Mouse (Mus musculus) heart, embryonic 11.5 days (tissue): Measurements from ENCODE around the gene Pfkfb4. TPM values are rescaled to one million over a fixed set of nuclear protein-coding genes. Genes with fewer than 3 reads are reported as not detected.

Experiments used
- ATAC-seq: fragments of 200-750 bp; cut with Nextera tagmentation; replicated peaks from 2 replicates; pipeline ENCODE4 v1.8.0; 2017; ENCODE audit warnings: moderate library complexity; ENCODE audit not compliant: insufficient number of reproducible peaks, low FRiP score, low TSS enrichment
- H3K27ac ChIP-seq: fragments of 300-500 bp; sonication (generic); 2 replicates; pipeline ENCODE4 v1.5.1; 2014; ENCODE audit warnings: mild to moderate bottlenecking, low read depth, low read length
- H3K27me3 ChIP-seq: fragments of 300-500 bp; sonication (generic); 2 replicates; pipeline ENCODE4 v1.6.1; 2014; ENCODE audit warnings: mild to moderate bottlenecking, low read length, mixed read lengths; ENCODE audit not compliant: control insufficient read depth, insufficient read depth
- H3K36me3 ChIP-seq: fragments of 300-500 bp; sonication (generic); 2 replicates; pipeline ENCODE4 v1.6.1; 2014; ENCODE audit warnings: mild to moderate bottlenecking, low read length, moderate library complexity, mixed read lengths; ENCODE audit not compliant: control insufficient read depth, insufficient read depth
- H3K4me1 ChIP-seq: fragments of 300-500 bp; sonication (generic); 2 replicates; pipeline ENCODE4 v1.6.1; 2014; ENCODE audit warnings: low read length; ENCODE audit not compliant: control insufficient read depth, insufficient read depth
- H3K4me2 ChIP-seq: fragments of 300-500 bp; sonication (generic); 2 replicates; pipeline ENCODE4 v1.6.1; 2014; ENCODE audit warnings: mild to moderate bottlenecking, moderate library complexity
- H3K4me3 ChIP-seq: fragments of 300-500 bp; sonication (generic); 2 replicates; pipeline ENCODE4 v1.5.1; 2014; ENCODE audit warnings: low read depth, low read length
- H3K9ac ChIP-seq: fragments of 300-500 bp; sonication (generic); 2 replicates; pipeline ENCODE4 v1.6.1; 2014; ENCODE audit warnings: mild to moderate bottlenecking, low read depth, low read length, moderate library complexity
- H3K9me3 ChIP-seq: fragments of 300-500 bp; sonication (generic); replicated peaks from 2 replicates; pipeline ENCODE4 v1.6.1; 2016; ENCODE audit warnings: low read length; ENCODE audit not compliant: control insufficient read depth
- WGBS: fragments of 180-500 bp; shearing (Covaris S2); extraction: QIAGEN DNeasy Blood & Tissue Kit; methylation state at CpG from one replicate; pipeline ENCODE4 v1.1.7; 2014; ENCODE audit not compliant: insufficient replicate concordance; 5-methylcytosine and 5-hydroxymethylcytosine counted together
- polyA plus RNA-seq: library from polyadenylated mRNA; unstranded; fragments of >200 nt; fragmentation: Nextera tagmentation; extraction: Ambion mirVana; gene quantifications from 2 replicates; pipeline ENCODE4 v1.2.1, GENCODE M21; 2014

The Pfkfb4 gene
- polyA plus RNA-seq, 1 experiment from 2014 or later, result 4.5 TPM

DNA sequence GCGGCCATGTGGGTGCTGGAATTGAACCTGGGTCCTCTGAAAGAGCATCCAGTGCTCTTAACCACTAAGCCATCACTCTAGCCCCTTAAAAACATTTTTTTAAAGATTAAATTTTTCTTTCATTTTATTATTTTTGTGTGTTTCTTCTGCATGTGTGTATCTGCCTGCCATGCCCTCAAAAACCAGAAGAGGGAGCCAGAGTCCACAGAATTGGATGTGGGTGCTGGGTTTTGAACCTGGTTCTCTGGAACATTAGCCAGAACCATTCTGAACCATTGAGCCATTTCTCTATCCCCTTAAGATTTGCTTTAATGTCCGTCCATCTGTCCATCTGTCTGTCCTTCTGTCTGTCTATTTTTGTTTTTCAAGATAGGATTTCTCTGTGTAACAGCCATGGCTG is 11.6 kb downstream of the Pfkfb4 start:
- ATAC-seq, result no peak
- 67% methylated on average over 2 of the region's 2 CpGs for WGBS
- H3K36me3 ChIP-seq, result no peaks in the 10 kb centered on the region

DNA sequence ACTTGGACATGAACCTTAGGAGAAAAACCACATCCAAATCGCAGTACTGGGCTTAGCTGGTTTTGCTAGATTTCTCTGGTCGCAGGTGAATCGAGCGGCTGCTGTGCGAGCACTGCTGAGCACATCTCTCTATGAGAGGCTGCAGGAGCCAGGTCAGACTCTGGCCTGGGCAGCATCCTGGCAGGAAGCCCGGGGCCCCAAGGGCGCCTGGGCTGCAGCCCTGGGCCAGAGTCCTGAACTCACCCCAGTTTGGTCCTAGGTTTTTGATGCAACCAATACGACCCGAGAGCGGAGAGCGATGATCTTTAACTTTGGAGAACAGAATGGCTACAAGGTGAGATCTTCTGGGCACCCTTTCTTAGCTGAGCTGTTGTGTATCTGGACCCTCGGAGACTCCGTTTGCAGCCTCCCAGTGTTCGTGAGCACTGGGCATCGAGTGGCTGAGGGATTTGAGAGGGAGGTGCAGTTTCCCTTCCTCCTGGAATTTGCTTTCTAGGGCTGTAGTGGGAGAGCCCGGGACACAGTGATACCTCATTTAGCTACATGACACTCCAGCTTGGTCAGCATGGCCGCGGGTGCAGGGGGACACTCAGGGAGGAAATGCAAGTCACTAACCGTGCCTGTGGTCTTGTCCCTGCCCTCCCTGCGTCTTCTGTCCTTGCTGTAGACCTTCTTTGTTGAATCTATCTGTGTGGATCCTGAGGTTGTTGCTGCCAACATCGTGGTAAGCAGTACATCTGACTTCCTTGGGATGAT is 15.6 kb downstream of the Pfkfb4 start:
- Histone ChIP-seq H3K4me1 (peaks cover 24% of the 10 kb centered on the region), H3K27ac (no peak overlapping the region)
- WGBS, result 65% methylated on average over 21 of the region's 21 CpGs

More for the DNA sequence above, 11.6 kb downstream of the Pfkfb4 start:
- Histone ChIP-seq H3K27ac (no peak overlapping the region), H3K9ac (no peak overlapping the region), H3K9me3 (no peaks in the 10 kb centered on the region), H3K27me3 (no peaks in the 10 kb centered on the region), H3K4me1 (peaks cover 12% of the 10 kb centered on the region), H3K4me2 (no peak overlapping the region), H3K4me3 (no peak overlapping the region)

DNA sequence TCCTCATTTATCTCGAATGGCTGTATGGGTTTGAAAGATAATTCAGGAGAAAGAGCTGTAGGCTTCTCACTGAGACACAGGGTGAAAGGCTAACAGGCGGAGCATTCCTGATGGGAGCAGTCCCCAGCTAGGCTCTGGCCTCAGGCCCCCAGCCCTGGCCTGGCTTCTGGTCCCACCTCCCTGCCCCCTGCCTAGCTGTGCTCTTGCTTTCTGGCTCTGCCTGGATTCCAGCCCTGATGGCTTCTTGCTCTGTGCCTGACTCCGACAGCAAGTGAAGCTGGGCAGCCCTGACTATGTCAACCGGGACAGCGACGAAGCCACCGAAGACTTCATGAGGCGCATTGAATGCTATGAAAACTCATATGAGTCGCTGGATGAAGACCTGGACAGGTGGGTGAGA is 16.5 kb downstream of the Pfkfb4 start:
- Histone ChIP-seq H3K9ac (no peak overlapping the region), H3K36me3 (no peaks in the 10 kb centered on the region), H3K4me2 (no peak overlapping the region), H3K27me3 (no peaks in the 10 kb centered on the region), H3K4me3 (no peak overlapping the region), H3K4me1 (peaks cover 24% of the 10 kb centered on the region), H3K9me3 (no peaks in the 10 kb centered on the region), H3K27ac (no peak overlapping the region)
- WGBS, result 75% methylated on average over 9 of the region's 9 CpGs
- ATAC-seq, result no peak

More for the DNA sequence above, 15.6 kb downstream of the Pfkfb4 start:
- no peaks in the 10 kb centered on the region for H3K9me3 ChIP-seq
- H3K4me3 ChIP-seq, result no peak overlapping the region
- H3K27me3 ChIP-seq, result no peaks in the 10 kb centered on the region
- H3K9ac ChIP-seq, result no peak overlapping the region
- H3K36me3 ChIP-seq, result no peaks in the 10 kb centered on the region
- ATAC-seq, result no peak
- H3K4me2 ChIP-seq, result no peak overlapping the region

DNA sequence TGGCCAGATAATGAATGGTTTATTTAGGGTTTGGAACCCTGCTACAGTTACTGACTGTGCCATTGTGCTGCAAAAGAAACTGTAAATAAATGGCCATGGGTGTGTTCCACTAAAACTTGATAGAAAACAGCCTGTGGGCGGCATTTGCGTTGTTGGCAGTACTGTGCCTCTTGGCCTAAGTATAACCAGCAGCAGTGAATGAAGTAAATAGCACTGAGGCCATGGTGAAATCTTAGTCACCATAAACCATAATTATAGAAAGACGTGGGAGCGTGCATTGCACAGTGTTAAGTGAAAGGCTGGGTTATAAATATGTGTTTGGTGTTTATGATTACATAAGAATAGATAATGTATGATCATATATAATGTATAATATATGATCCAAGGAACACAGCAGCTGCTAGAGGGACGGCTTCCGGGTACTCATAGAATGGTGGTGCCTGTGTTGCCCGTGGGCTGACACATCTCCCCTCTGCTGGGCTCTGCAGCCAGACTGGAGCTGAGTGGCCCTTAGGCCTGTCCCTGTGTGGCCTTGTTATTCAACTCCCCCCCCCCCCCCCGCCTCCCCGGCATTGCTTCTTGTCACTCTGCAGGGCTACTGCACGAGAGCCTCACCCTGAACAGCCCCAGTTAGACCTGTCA is 17.5 kb downstream of the Pfkfb4 start:
- ATAC-seq, result 0 out of 2 replicates have a peak, but pooled peaks have one; percentile 5
- 64% methylated on average over 9 of the region's 10 CpGs for WGBS
- Histone ChIP-seq H3K4me2 (no peak overlapping the region), H3K36me3 (no peaks in the 10 kb centered on the region), H3K9ac (0 out of 2 replicates have a peak overlapping the region, but pooled peaks have one; percentile 16), H3K27ac (no peak overlapping the region), H3K9me3 (no peaks in the 10 kb centered on the region), H3K4me1 (peaks cover 24% of the 10 kb centered on the region), H3K27me3 (no peaks in the 10 kb centered on the region), H3K4me3 (no peak overlapping the region)

DNA sequence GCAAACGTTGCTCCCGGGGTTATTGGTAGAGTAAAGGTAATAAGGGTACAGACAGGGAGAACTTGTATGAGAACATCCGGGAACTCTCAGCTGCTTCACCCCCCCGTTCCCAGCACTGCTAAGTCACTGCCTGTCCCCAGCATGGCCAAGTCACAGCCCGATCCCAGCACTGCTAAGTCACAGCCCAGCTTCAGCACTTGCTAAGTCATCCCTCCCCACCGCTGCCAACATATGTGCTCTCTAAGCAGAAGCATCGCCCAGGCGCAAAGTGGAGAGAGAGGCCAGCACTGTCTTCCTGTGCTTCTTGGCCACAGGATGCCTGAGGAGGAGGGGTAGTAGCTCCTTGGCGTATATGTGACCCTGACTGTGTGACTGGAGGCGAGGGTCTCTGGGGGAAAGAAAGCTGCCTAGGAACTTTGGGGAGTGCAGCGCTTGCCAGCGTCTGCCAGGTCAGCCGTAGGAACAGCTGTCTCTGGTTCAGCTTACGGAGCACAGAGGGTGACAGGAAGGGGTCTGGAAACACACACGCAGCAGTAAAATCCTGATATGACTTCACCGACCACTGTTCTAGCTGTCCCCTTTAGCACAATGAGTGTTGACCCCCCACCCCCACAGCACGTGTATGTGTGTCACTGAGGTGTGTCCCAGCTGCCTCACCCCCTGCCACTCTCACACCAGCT is 18.2 kb downstream of the Pfkfb4 start:
- H3K4me3 ChIP-seq, result no peak overlapping the region
- H3K36me3 ChIP-seq, result no peaks in the 10 kb centered on the region
- 0 out of 2 replicates have a peak overlapping the region, but pooled peaks have one; percentile 10 for H3K27ac ChIP-seq
- H3K27me3 ChIP-seq, result no peaks in the 10 kb centered on the region
- peaks cover 24% of the 10 kb centered on the region for H3K4me1 ChIP-seq
- no peaks in the 10 kb centered on the region for H3K9me3 ChIP-seq
- H3K9ac ChIP-seq, result peak overlapping the region; percentile 46; the same call in 1 of the 2 replicates
- 36% methylated on average over 17 of the region's 17 CpGs for WGBS
- peak overlapping the region; percentile 40 for H3K4me2 ChIP-seq
- peak; percentile 37; the same call in 1 of the 2 replicates for ATAC-seq

DNA sequence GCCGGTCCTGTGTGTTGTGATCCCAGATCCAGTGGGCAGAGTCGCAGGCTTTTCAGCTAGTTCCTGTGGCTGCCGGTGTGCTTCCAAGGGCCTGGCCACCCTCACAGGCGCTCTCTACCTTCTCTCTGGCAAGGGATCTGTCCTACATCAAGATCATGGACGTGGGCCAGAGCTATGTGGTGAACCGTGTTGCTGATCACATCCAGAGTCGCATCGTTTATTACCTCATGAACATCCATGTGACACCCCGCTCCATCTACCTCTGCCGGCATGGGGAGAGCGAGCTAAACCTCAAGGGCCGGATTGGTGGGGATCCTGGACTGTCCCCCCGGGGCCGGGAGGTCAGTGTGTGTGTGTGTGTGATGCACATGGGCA is 18.7 kb downstream of the Pfkfb4 start:
- peak overlapping the region; percentile 46; the same call in 1 of the 2 replicates for H3K9ac ChIP-seq
- H3K4me1 ChIP-seq, result peaks cover 26% of the 10 kb centered on the region
- H3K36me3 ChIP-seq, result no peaks in the 10 kb centered on the region
- H3K4me2 ChIP-seq, result peak overlapping the region; percentile 40; the same call in 1 of the 2 replicates
- ATAC-seq, result no peak
- no peaks in the 10 kb centered on the region for H3K9me3 ChIP-seq
- no peak overlapping the region for H3K27ac ChIP-seq
- no peak overlapping the region for H3K4me3 ChIP-seq
- 69% methylated on average over 14 of the region's 14 CpGs for WGBS
- no peaks in the 10 kb centered on the region for H3K27me3 ChIP-seq

DNA sequence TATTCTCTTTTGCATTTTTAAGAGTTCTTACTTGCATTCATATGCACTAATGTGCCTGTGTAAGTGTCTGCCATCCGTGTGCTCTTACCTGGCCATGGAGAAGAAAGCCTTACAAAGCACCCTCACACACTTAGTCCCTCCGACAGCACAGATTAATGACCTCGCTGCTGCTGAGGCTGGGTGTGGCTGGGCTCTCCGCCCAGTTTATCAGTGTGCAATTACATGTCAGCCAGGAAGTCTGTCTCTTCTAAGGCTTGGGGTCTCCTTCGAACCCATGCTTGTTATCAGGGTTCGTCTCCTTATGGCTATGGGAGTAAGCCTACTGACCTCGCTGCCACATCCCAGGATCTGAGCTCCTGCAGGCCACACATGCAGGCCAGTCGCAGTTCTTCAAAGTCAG is 23.8 kb downstream of the Pfkfb4 start:
- ATAC-seq, result no peak
- Histone ChIP-seq H3K4me2 (no peak overlapping the region), H3K27me3 (no peaks in the 10 kb centered on the region), H3K4me1 (peaks cover 6% of the 10 kb centered on the region), H3K36me3 (no peaks in the 10 kb centered on the region), H3K9me3 (no peaks in the 10 kb centered on the region), H3K27ac (no peak overlapping the region), H3K9ac (no peak overlapping the region), H3K4me3 (no peak overlapping the region)
- 45% methylated on average over 8 of the region's 8 CpGs for WGBS

DNA sequence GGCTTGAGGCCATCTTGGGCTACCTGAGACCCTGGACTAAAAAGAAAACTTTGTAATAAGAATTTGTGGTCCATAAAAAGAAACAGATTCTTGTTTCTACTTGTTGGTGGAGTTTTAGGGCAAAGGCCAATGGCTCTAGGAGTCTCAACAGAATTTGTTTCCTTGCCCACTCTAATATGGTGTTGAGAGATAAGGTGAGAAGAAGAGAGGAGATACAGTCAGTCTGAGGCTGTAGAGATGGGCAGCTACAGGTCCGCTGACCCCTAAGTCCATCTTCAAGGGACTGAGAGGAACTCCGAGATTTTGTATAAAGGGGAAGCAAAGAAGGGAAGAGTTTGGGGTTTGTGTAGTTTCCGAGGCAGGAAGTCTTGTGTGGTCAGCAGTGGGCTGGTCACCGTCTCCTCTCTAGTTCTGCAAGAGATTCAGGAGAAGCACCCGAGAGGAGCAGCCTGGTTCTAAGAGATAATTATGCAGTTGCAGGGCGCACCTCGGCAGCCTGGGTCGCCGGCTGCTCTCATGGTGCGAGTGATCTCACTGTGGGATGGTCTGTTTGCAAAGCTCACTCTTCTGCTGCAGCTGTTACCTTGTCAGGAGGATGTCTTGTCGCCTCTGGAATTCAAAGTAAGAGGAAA is 25.5 kb downstream of the Pfkfb4 start:
- H3K27ac ChIP-seq, result no peak overlapping the region
- no peaks in the 10 kb centered on the region for H3K9me3 ChIP-seq
- 34% methylated on average over 11 of the region's 11 CpGs for WGBS

More for the DNA sequence above, 25.5 kb downstream of the Pfkfb4 start:
- Histone ChIP-seq H3K4me2 (no peak overlapping the region; the same call in 1 of the 2 replicates), H3K4me1 (peaks cover 6% of the 10 kb centered on the region), H3K9ac (no peak overlapping the region), H3K36me3 (no peaks in the 10 kb centered on the region), H3K27me3 (no peaks in the 10 kb centered on the region), H3K4me3 (no peak overlapping the region)
- no peak for ATAC-seq
